Mouse (Mus musculus): ENCODE data around the gene Shc2.

DNA sequence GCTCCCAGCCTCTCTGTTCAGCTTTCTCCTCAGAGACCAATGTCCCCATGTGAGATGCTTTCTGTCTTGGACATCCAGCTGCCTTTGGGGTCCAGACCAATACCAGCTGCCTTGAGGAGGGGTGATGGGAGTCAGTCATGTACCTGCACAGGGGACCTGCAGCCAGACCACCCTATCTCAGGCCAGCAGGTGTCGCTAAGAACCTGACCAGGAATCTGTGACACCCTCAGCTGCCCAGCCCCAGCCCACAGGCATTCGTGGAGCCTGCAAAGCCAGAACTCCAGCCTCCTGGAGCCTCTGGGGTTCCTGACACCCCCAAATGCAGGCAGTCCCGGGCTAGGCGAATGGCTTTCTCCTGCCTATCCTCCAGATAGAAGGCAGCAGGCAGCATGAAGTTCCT lies 21.1 kb upstream of the Shc2 start:
- peak; percentile 40; the same call in 1 of the 2 replicates for TF ChIP-seq CTCF (IDR thresholded peaks at IDR 0.05; ENCODE audit: borderline replicate concordance, extremely low read depth, insufficient read depth, insufficient read length)
- no peak for TF ChIP-seq POLR2A (IDR thresholded peaks at IDR 0.05; ENCODE audit: borderline replicate concordance, extremely low read depth, insufficient read depth, insufficient read length, poor library complexity, severe bottlenecking)
